Mouse (Mus musculus): ENCODE results near the gene Dcx.

The Dcx gene

GRCm38 (mm10) chrX:143932958-143933357 lies at the start of gene Dcx:
TSS of gene Dcx (minus strand) at chrX:143933311.
- DNase-seq (ENCODE audit: low spot score in 2 of 2) = no peak

GRCm38 (mm10) chrX:143966249-143966648 lies 33.1 kb upstream of the Dcx start:
- no peak for DNase-seq (ENCODE audit: low spot score in 2 of 2)

GRCm38 (mm10) chrX:143933671-143934070 lies 560 bp upstream of the Dcx start:
- no peak for DNase-seq (ENCODE audit: low spot score in 2 of 2)

- no peak for DNase-seq (ENCODE audit: low spot score in 2 of 2)
These were observed 581 bp downstream of the Dcx start for GRCm38 (mm10) chrX:143932530-143932929.

GRCm38 (mm10) chrX:143931400-143932185 lies 1.5 kb downstream of the Dcx start:
- DNase-seq (ENCODE audit: low spot score in 2 of 2) = no peak

GRCm38 (mm10) chrX:143922070-143922469 lies 11.0 kb downstream of the Dcx start:
- DNase-seq (ENCODE audit: low spot score in 2 of 2) = no peak

GRCm38 (mm10) chrX:143906699-143907471 lies 26.2 kb downstream of the Dcx start:
- no peak for DNase-seq (ENCODE audit: low spot score in 2 of 2)

GRCm38 (mm10) chrX:143904689-143905088 lies 28.4 kb downstream of the Dcx start:
- DNase-seq (ENCODE audit: low spot score in 2 of 2) = no peak

GRCm38 (mm10) chrX:143902300-143902699 lies 30.8 kb downstream of the Dcx start:
- DNase-seq (ENCODE audit: low spot score in 2 of 2) = no peak

GRCm38 (mm10) chrX:143897363-143898285 lies 35.5 kb downstream of the Dcx start:
- DNase-seq (ENCODE audit: low spot score in 2 of 2) = no peak

- no peak for DNase-seq (ENCODE audit: low spot score in 2 of 2)
These were observed 36.2 kb downstream of the Dcx start for GRCm38 (mm10) chrX:143896936-143897335.

- no peak for DNase-seq (ENCODE audit: low spot score in 2 of 2)
These were observed 39.9 kb downstream of the Dcx start for GRCm38 (mm10) chrX:143893180-143893579.

- DNase-seq (ENCODE audit: low spot score in 2 of 2) = no peak
These were observed 47.3 kb downstream of the Dcx start for GRCm38 (mm10) chrX:143885765-143886164.

- no peak for DNase-seq (ENCODE audit: low spot score in 2 of 2)
These were observed 48.2 kb downstream of the Dcx start for GRCm38 (mm10) chrX:143884953-143885352.

- DNase-seq (ENCODE audit: low spot score in 2 of 2) = no peak
These were observed 48.8 kb downstream of the Dcx start for GRCm38 (mm10) chrX:143884299-143884698.

- no peak for DNase-seq (ENCODE audit: low spot score in 2 of 2)
These were observed 51.2 kb downstream of the Dcx start for GRCm38 (mm10) chrX:143881806-143882468.

GRCm38 (mm10) chrX:143879631-143880030 lies 53.5 kb downstream of the Dcx start:
- DNase-seq (ENCODE audit: low spot score in 2 of 2) = no peak

GRCm38 (mm10) chrX:143867129-143867664 lies 65.9 kb downstream of the Dcx start:
- no peak for DNase-seq (ENCODE audit: low spot score in 2 of 2)

GRCm38 (mm10) chrX:143851351-143851750 lies 81.8 kb downstream of the Dcx start:
- no peak for DNase-seq (ENCODE audit: low spot score in 2 of 2)

- no peak for DNase-seq (ENCODE audit: low spot score in 2 of 2)
These were observed 83.1 kb downstream of the Dcx start for GRCm38 (mm10) chrX:143849969-143850368.

GRCm38 (mm10) chrX:143846637-143847036 lies 86.5 kb downstream of the Dcx start:
- no peak for DNase-seq (ENCODE audit: low spot score in 2 of 2)
